Mouse (Mus musculus) testis, adult 2 months (tissue): ENCODE measurements around the gene Psmd11. TPM values are rescaled to one million over a fixed set of nuclear protein-coding genes. Genes with fewer than 3 reads are reported as not detected.

Experiments used
- H3K27ac ChIP-seq: fragments of 200-500 bp; 2 replicates; pipeline ENCODE4 v1.5.1; 2012; ENCODE audit warnings: low read depth, low read length; ENCODE audit not compliant: control insufficient read depth, insufficient read depth
- H3K27me3 ChIP-seq: fragments of 200-500 bp; 2 replicates; pipeline ENCODE4 v1.6.1; 2012; ENCODE audit warnings: mild to moderate bottlenecking, low read length, moderate library complexity; ENCODE audit not compliant: control insufficient read depth, insufficient read depth
- H3K36me3 ChIP-seq: fragments of 200-500 bp; 2 replicates; pipeline ENCODE4 v1.6.1; 2012; ENCODE audit warnings: mild to moderate bottlenecking, low read length; ENCODE audit not compliant: control insufficient read depth, insufficient read depth
- H3K4me1 ChIP-seq: fragments of 200-500 bp; 2 replicates; pipeline ENCODE4 v1.6.1; 2012; ENCODE audit warnings: low read length; ENCODE audit not compliant: control insufficient read depth, insufficient read depth
- H3K4me3 ChIP-seq: fragments of 200-500 bp; 2 replicates; pipeline ENCODE4 v1.5.1; 2012; ENCODE audit warnings: low read depth, mild to moderate bottlenecking, low read length, moderate library complexity, mixed read lengths; ENCODE audit not compliant: control insufficient read depth
- CTCF ChIP-seq: fragments of 200-500 bp; IDR thresholded peaks from 2 replicates; pipeline ENCODE4 v1.5.1; 2012; ENCODE audit warnings: low read depth, mild to moderate bottlenecking, inconsistent platforms, low read length, moderate library complexity; ENCODE audit not compliant: control insufficient read depth, insufficient read depth, insufficient replicate concordance
- POLR2A ChIP-seq: fragments of 200-500 bp; IDR thresholded peaks from 2 replicates; pipeline ENCODE4 v1.6.1; 2012; ENCODE audit warnings: low read depth, mild to moderate bottlenecking, inconsistent platforms, low read length, moderate library complexity; ENCODE audit not compliant: control insufficient read depth
- polyA plus RNA-seq: library from polyadenylated mRNA; depleted of rRNA; stranded (reverse); fragments of >200 nt; gene quantifications from 2 replicates; pipeline ENCODE4 v1.2.3, GENCODE M21; 2012

The Psmd11 gene
- polyA plus RNA-seq, 1 experiment = 61.4 TPM

GRCm38 (mm10) chr11:80484191-80484791 is 55.9 kb downstream of the Psmd11 start:
- no peaks in the 10 kb centered on the region for H3K36me3 ChIP-seq
- no peaks in the 10 kb centered on the region; the same call in 1 of the 2 replicates for H3K4me1 ChIP-seq
- H3K27ac ChIP-seq = no peak overlapping the region
- H3K4me3 ChIP-seq = no peak overlapping the region
- H3K27me3 ChIP-seq = no peaks in the 10 kb centered on the region
- TF ChIP-seq CTCF (no peak), POLR2A (no peak)

GRCm38 (mm10) chr11:80485120-80485551 is 56.7 kb downstream of the Psmd11 start:
- no peaks in the 10 kb centered on the region for H3K36me3 ChIP-seq
- TF ChIP-seq CTCF (no peak), POLR2A (no peak)
- H3K4me1 ChIP-seq = no peaks in the 10 kb centered on the region; the same call in 1 of the 2 replicates
- no peak overlapping the region for H3K4me3 ChIP-seq
- H3K27ac ChIP-seq = no peak overlapping the region
- H3K27me3 ChIP-seq = no peaks in the 10 kb centered on the region

DNA sequence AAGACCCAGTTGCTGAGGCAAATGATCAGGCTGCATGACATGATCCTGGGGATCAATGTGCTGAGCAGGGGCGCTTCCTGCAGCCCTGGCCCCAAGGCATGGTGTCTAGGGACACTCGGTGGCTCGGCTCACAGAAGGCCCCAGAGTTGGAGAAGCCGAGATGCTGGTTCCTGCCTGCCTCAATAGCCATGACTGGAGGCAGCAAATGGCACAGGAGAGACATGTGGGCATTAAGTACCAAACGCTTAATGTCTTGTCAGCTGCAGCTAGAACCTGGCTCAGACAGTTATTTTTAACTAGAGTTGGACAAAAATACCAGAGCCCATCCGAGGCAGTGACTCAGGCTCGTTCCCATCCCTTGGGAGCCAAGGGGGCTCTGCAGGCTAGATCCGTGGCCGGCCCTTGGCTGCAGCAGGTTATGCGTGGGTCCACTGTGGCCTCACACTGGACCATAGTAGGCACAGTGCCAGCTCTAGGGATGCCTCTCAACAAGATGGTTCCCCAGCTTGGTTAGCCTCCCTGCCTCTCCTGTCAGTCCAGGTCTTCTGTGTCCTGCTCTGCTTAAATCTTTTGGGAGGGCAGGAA is 57.3 kb downstream of the Psmd11 start:
- Histone ChIP-seq H3K4me1 (no peaks in the 10 kb centered on the region; the same call in 1 of the 2 replicates), H3K27me3 (no peaks in the 10 kb centered on the region)
- TF ChIP-seq CTCF = no peak
- TF ChIP-seq POLR2A = no peak

GRCm38 (mm10) chr11:80487904-80488587 is 59.6 kb downstream of the Psmd11 start:
- no peaks in the 10 kb centered on the region; the same call in 1 of the 2 replicates for H3K4me1 ChIP-seq
- TF ChIP-seq POLR2A (no peak), CTCF (no peak)
- H3K27ac ChIP-seq = no peak overlapping the region

More for the DNA sequence above, 57.3 kb downstream of the Psmd11 start:
- Histone ChIP-seq H3K27ac (no peak overlapping the region), H3K4me3 (no peak overlapping the region), H3K36me3 (no peaks in the 10 kb centered on the region)

DNA sequence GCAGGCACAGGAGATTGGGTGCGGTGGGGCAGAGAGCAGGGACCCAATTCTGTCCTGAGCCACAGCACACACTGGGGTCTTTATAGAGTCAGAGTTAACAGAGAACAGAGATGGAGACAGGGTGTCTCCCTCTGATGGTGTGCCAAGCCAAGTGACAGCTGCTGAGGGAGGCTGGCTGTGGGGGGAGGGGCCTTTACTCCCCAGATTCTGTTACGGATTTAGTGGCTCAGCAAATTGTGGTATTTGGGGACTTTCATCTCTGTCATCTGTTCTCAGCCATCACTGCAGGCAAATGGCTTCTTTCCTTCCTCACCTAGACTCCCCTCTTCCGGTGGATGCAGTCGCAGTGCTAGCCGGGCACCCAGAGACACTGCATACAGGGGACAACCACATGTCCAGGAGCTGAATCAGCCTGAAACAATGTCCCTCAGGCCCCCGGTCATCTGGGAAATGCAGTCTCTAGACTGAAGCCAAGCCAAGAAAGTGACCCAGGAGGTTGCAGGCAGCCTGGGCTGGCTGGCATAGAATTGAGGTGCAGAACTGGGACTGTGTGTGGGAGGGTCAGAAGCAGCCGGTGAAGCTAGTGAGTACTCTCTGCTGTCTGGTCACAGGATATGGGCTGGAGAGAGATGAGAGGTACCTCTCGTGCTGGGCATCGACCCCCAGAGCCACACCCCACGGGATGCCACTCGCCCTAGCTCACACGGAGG is 60.9 kb downstream of the Psmd11 start:
- no peak overlapping the region for H3K27ac ChIP-seq
- H3K4me1 ChIP-seq = no peaks in the 10 kb centered on the region; the same call in 1 of the 2 replicates
- H3K27me3 ChIP-seq = no peaks in the 10 kb centered on the region
- no peak overlapping the region for H3K4me3 ChIP-seq
- H3K36me3 ChIP-seq = no peaks in the 10 kb centered on the region
- no peak for TF ChIP-seq POLR2A
- TF ChIP-seq CTCF = no peak

More at GRCm38 (mm10) chr11:80487904-80488587, 59.6 kb downstream of the Psmd11 start:
- Histone ChIP-seq H3K27me3 (no peaks in the 10 kb centered on the region), H3K4me3 (no peak overlapping the region), H3K36me3 (no peaks in the 10 kb centered on the region)

GRCm38 (mm10) chr11:80489882-80490196 is 61.4 kb downstream of the Psmd11 start:
- Histone ChIP-seq H3K4me1 (no peaks in the 10 kb centered on the region; the same call in 1 of the 2 replicates), H3K36me3 (no peaks in the 10 kb centered on the region), H3K4me3 (no peak overlapping the region), H3K27me3 (no peaks in the 10 kb centered on the region), H3K27ac (no peak overlapping the region)
- TF ChIP-seq POLR2A (no peak), CTCF (no peak)

- no peaks in the 10 kb centered on the region; the same call in 1 of the 2 replicates for H3K4me1 ChIP-seq
- H3K36me3 ChIP-seq = no peaks in the 10 kb centered on the region
- H3K27ac ChIP-seq = no peak overlapping the region
- no peaks in the 10 kb centered on the region for H3K27me3 ChIP-seq
- no peak for TF ChIP-seq POLR2A
- TF ChIP-seq CTCF = no peak
- no peak overlapping the region for H3K4me3 ChIP-seq
Observed at GRCm38 (mm10) chr11:80490831-80491230, 62.4 kb downstream of the Psmd11 start.
